Mouse (Mus musculus) kidney, adult 2 months (tissue): Measurements from ENCODE around the gene Nfatc2. TPM values are rescaled to one million over a fixed set of nuclear protein-coding genes. Genes with fewer than 3 reads are reported as not detected.

Source experiments
- DNase-seq: peaks from one replicate; pipeline ENCODE4 v3.0.0; 2021
- H3K27ac ChIP-seq: fragments of 200-500 bp; 2 replicates; pipeline ENCODE4 v1.5.1; 2012; ENCODE audit warnings: low read depth, low read length, control low read depth, inconsistent platforms; ENCODE audit not compliant: insufficient read depth
- H3K27me3 ChIP-seq: fragments of 200-500 bp; replicated peaks from 2 replicates; pipeline ENCODE4 v1.6.1; 2012; ENCODE audit warnings: mild to moderate bottlenecking, moderate library complexity, low read length, inconsistent platforms; ENCODE audit not compliant: control insufficient read depth, insufficient read depth
- H3K36me3 ChIP-seq: fragments of 200-500 bp; 2 replicates; pipeline ENCODE4 v1.6.1; 2012; ENCODE audit warnings: mild to moderate bottlenecking, moderate library complexity, low read length, inconsistent platforms; ENCODE audit not compliant: control insufficient read depth, insufficient read depth
- H3K4me1 ChIP-seq: fragments of 200-500 bp; 2 replicates; pipeline ENCODE4 v1.6.1; 2011; ENCODE audit warnings: low read length; ENCODE audit not compliant: control insufficient read depth, insufficient read depth
- H3K4me3 ChIP-seq: fragments of 200-500 bp; 2 replicates; pipeline ENCODE4 v1.5.1; 2011; ENCODE audit warnings: mild to moderate bottlenecking, low read depth, low read length, control low read depth; ENCODE audit not compliant: insufficient read depth
- CTCF ChIP-seq: fragments of 200-500 bp; conservative IDR thresholded peaks from 2 replicates; pipeline ENCODE4 v1.5.1; 2011; ENCODE audit warnings: low read depth, mild to moderate bottlenecking, control low read depth, low read length, moderate library complexity, mixed read lengths; ENCODE audit not compliant: insufficient read depth, insufficient read length
- POLR2A ChIP-seq: fragments of 200-500 bp; IDR thresholded peaks from one replicate; pipeline ENCODE4 v1.6.1; 2011; ENCODE audit warnings: low read depth, low read length, control low read depth
- WGBS: fragments of 180-500 bp; shearing (Covaris S2); methylation state at CpG from one replicate; pipeline ENCODE4 v1.1.7; 2018; 5-methylcytosine and 5-hydroxymethylcytosine counted together
- polyA plus RNA-seq: library from polyadenylated mRNA; depleted of rRNA; stranded (reverse); fragments of >200 nt; gene quantifications from 2 replicates; pipeline ENCODE4 v1.2.3, GENCODE M21; 2012

The Nfatc2 gene
- polyA plus RNA-seq, 1 experiment: 3.4 TPM

DNA sequence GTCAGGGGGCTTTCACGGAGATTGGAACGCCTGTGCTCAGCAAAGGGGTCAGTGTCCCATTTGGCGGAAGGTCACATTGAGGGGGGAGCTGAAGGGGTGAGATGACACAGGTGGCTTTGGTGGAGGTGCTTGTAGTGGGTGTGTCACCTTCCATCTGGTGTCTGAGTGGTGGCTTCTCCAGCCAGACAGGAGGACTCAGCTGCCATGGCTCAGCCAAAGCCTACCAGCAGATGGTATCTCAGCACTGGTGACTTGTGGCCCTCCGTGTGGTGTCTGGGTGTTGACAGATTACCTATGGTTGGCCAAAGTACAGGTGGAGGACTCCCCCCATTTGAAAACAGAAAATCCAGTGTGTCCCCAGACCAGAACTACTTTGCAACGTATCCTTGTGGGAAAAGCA is 134.3 kb downstream of the Nfatc2 start:
- TF ChIP-seq CTCF (no peak), POLR2A (no peak)
- 81% methylated on average over 5 of the region's 5 CpGs for WGBS
- H3K36me3 ChIP-seq: no peaks in the 10 kb centered on the region

GRCm38 (mm10) chr2:168466066-168466465 is 135.4 kb downstream of the Nfatc2 start:
- TF ChIP-seq CTCF (no peak), POLR2A (no peak)
- 71% methylated on average over 9 of the region's 9 CpGs for WGBS
- H3K4me1 ChIP-seq: no peaks in the 10 kb centered on the region
- no peak for DNase-seq
- no peak overlapping the region for H3K27ac ChIP-seq
- no peaks in the 10 kb centered on the region for H3K36me3 ChIP-seq
- H3K27me3 ChIP-seq: no peaks in the 10 kb centered on the region
- no peak overlapping the region for H3K4me3 ChIP-seq

More for the DNA sequence above, 134.3 kb downstream of the Nfatc2 start:
- Histone ChIP-seq H3K4me3 (no peak overlapping the region), H3K4me1 (no peaks in the 10 kb centered on the region), H3K27ac (no peak overlapping the region), H3K27me3 (no peaks in the 10 kb centered on the region)
- no peak for DNase-seq

- TF ChIP-seq CTCF (no peak), POLR2A (no peak)
- 74% methylated on average over 5 of the region's 5 CpGs for WGBS
- Histone ChIP-seq H3K27ac (no peak overlapping the region), H3K36me3 (no peaks in the 10 kb centered on the region), H3K4me3 (no peak overlapping the region), H3K4me1 (no peaks in the 10 kb centered on the region), H3K27me3 (no peaks in the 10 kb centered on the region)
- DNase-seq: no peak
These were observed 135.8 kb downstream of the Nfatc2 start for GRCm38 (mm10) chr2:168465646-168466045.

DNA sequence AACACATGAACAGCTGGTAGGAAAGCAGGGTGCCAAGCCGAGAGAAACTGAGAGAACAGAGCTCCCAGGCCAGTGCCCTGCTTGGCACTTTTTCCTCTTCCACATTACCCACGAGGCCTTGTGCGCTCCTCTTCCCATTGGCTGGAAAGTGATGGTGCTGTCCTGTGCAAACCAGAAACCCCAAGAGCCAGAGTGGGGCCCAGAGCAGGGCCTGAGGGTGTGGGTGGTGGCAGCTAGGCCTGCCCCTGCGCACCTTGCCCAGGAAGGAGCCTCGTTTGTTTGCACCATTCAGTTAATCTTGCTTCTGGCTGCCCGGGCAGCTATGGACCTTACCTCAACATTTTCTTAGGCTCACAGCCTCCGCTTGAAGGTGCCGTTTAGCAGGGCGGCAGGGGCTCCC is 139.6 kb downstream of the Nfatc2 start:
- Histone ChIP-seq H3K27me3 (no peaks in the 10 kb centered on the region), H3K36me3 (no peaks in the 10 kb centered on the region), H3K27ac (no peak overlapping the region), H3K4me1 (no peaks in the 10 kb centered on the region), H3K4me3 (no peak overlapping the region)
- 74% methylated on average over 9 of the region's 9 CpGs for WGBS
- no peak for DNase-seq
- TF ChIP-seq CTCF: no peak
- no peak for TF ChIP-seq POLR2A

- H3K27me3 ChIP-seq: no peaks in the 10 kb centered on the region
- H3K36me3 ChIP-seq: no peaks in the 10 kb centered on the region
- 76% methylated on average over 5 of the region's 5 CpGs for WGBS
- H3K4me1 ChIP-seq: no peaks in the 10 kb centered on the region
- no peak for DNase-seq
- no peak overlapping the region for H3K4me3 ChIP-seq
- TF ChIP-seq CTCF: peak; percentile 22; the same call in 1 of the 2 replicates
- no peak for TF ChIP-seq POLR2A
- H3K27ac ChIP-seq: no peak overlapping the region
These were observed 141.8 kb downstream of the Nfatc2 start for GRCm38 (mm10) chr2:168459627-168460026.

- 66% methylated on average over 9 of the region's 9 CpGs for WGBS
- H3K4me1 ChIP-seq: no peaks in the 10 kb centered on the region
- DNase-seq: no peak
- no peak overlapping the region for H3K4me3 ChIP-seq
- H3K36me3 ChIP-seq: no peaks in the 10 kb centered on the region
- H3K27ac ChIP-seq: no peak overlapping the region
- no peak for TF ChIP-seq CTCF
- no peak for TF ChIP-seq POLR2A
- no peaks in the 10 kb centered on the region for H3K27me3 ChIP-seq
These were observed 142.9 kb downstream of the Nfatc2 start for GRCm38 (mm10) chr2:168458583-168458982.

GRCm38 (mm10) chr2:168451714-168452708 is 149.4 kb downstream of the Nfatc2 start:
- no peaks in the 10 kb centered on the region for H3K36me3 ChIP-seq
- no peaks in the 10 kb centered on the region for H3K27me3 ChIP-seq
- DNase-seq: no peak
- no peaks in the 10 kb centered on the region for H3K4me1 ChIP-seq
- WGBS: 63% methylated on average over 30 of the region's 30 CpGs
- TF ChIP-seq POLR2A (no peak), CTCF (no peak)
- H3K27ac ChIP-seq: no peak overlapping the region
- H3K4me3 ChIP-seq: no peak overlapping the region
